Mouse (Mus musculus) intestine, embryonic 14.5 days (tissue): ENCODE measurements around the gene Adam22. TPM values are rescaled to one million over a fixed set of nuclear protein-coding genes. Genes with fewer than 3 reads are reported as not detected.

Source experiments
- ATAC-seq: fragments of 200-750 bp; cut with Nextera tagmentation; replicated peaks from 2 replicates; pipeline ENCODE4 v1.8.0; 2017; ENCODE audit warnings: low read depth, moderate number of reproducible peaks, moderate TSS enrichment, moderate library complexity; ENCODE audit not compliant: low FRiP score, low TSS enrichment
- DNase-seq: peaks from one replicate; pipeline ENCODE4 v3.0.0-alpha.2; 2018; ENCODE audit warnings: low spot score
- H3K27ac ChIP-seq: fragments of 300-500 bp; sonication (generic); 2 replicates; pipeline ENCODE4 v1.5.1; 2014; ENCODE audit warnings: low read depth, mild to moderate bottlenecking, control low read depth
- H3K27me3 ChIP-seq: fragments of 300-500 bp; sonication (generic); replicated peaks from 2 replicates; pipeline ENCODE4 v1.6.1; 2014; ENCODE audit warnings: low read length, control low read depth; ENCODE audit not compliant: control insufficient read depth, insufficient read depth
- H3K36me3 ChIP-seq: fragments of 300-500 bp; sonication (generic); 2 replicates; pipeline ENCODE4 v1.6.1; 2014; ENCODE audit warnings: low read length, control low read depth; ENCODE audit not compliant: control insufficient read depth, insufficient read depth
- H3K4me1 ChIP-seq: fragments of 300-500 bp; sonication (generic); replicated peaks from 2 replicates; pipeline ENCODE4 v1.6.1; 2014; ENCODE audit warnings: low read length, control low read depth, mixed read lengths; ENCODE audit not compliant: control insufficient read depth, insufficient read depth
- H3K4me2 ChIP-seq: fragments of 300-500 bp; sonication (generic); 2 replicates; pipeline ENCODE4 v1.6.1; 2014; ENCODE audit warnings: low read length
- H3K4me3 ChIP-seq: fragments of 300-500 bp; sonication (generic); 2 replicates; pipeline ENCODE4 v1.5.1; 2014; ENCODE audit warnings: low read depth, low read length, control low read depth, mixed read lengths
- H3K9ac ChIP-seq: fragments of 300-500 bp; sonication (generic); 2 replicates; pipeline ENCODE4 v1.6.1; 2014; ENCODE audit warnings: mild to moderate bottlenecking, low read length
- H3K9me3 ChIP-seq: fragments of 300-500 bp; sonication (generic); 2 replicates; pipeline ENCODE4 v1.6.1; 2016; ENCODE audit warnings: low read length, control low read depth; ENCODE audit not compliant: control insufficient read depth
- WGBS: fragments of 180-500 bp; shearing (Covaris S2); extraction: QIAGEN DNeasy Blood & Tissue Kit; methylation state at CpG from one replicate; pipeline ENCODE4 v1.1.7; 2014; 5-methylcytosine and 5-hydroxymethylcytosine counted together
- polyA plus RNA-seq: library from polyadenylated mRNA; unstranded; fragments of >200 nt; fragmentation: Nextera tagmentation; extraction: Ambion mirVana; gene quantifications from 2 replicates; pipeline ENCODE4 v1.2.1, GENCODE M21; 2014

The Adam22 gene
- polyA plus RNA-seq, 1 experiment from 2014 or later = 10.5 TPM

GRCm38 (mm10) chr5:8291496-8291895 is 76.5 kb downstream of the Adam22 start:
- Histone ChIP-seq H3K9ac (no peak overlapping the region), H3K4me2 (no peak overlapping the region), H3K27ac (no peak overlapping the region), H3K4me3 (no peak overlapping the region), H3K27me3 (no peaks in the 10 kb centered on the region), H3K36me3 (no peaks in the 10 kb centered on the region), H3K4me1 (no peaks in the 10 kb centered on the region), H3K9me3 (no peaks in the 10 kb centered on the region)
- ATAC-seq (no peak), DNase-seq (no peak)
- WGBS = 93% methylated on average over 1 of the region's 1 CpGs

GRCm38 (mm10) chr5:8289678-8290614 is 78.0 kb downstream of the Adam22 start:
- Histone ChIP-seq H3K9ac (no peak overlapping the region), H3K9me3 (no peaks in the 10 kb centered on the region), H3K27me3 (no peaks in the 10 kb centered on the region), H3K4me3 (no peak overlapping the region), H3K4me2 (no peak overlapping the region), H3K27ac (no peak overlapping the region), H3K4me1 (no peaks in the 10 kb centered on the region), H3K36me3 (no peaks in the 10 kb centered on the region)
- ATAC-seq = no peak
- no peak for DNase-seq
- WGBS = 72% methylated on average over 6 of the region's 6 CpGs

- H3K4me2 ChIP-seq = no peak overlapping the region
- WGBS = 49% methylated on average over 5 of the region's 5 CpGs
- DNase-seq (no peak), ATAC-seq (no peak)
- H3K9me3 ChIP-seq = no peaks in the 10 kb centered on the region
- no peak overlapping the region for H3K9ac ChIP-seq
- no peaks in the 10 kb centered on the region for H3K27me3 ChIP-seq
- no peaks in the 10 kb centered on the region for H3K36me3 ChIP-seq
- H3K4me3 ChIP-seq = no peak overlapping the region
- H3K4me1 ChIP-seq = no peaks in the 10 kb centered on the region
- no peak overlapping the region for H3K27ac ChIP-seq
Observed at GRCm38 (mm10) chr5:8284123-8284522, 83.8 kb downstream of the Adam22 start.

GRCm38 (mm10) chr5:8276141-8276540 is 91.8 kb downstream of the Adam22 start:
- no peaks in the 10 kb centered on the region for H3K36me3 ChIP-seq

GRCm38 (mm10) chr5:8257366-8257765 is 110.6 kb downstream of the Adam22 start:
- WGBS = 95% methylated on average over 1 of the region's 1 CpGs
- Histone ChIP-seq H3K36me3 (no peaks in the 10 kb centered on the region), H3K4me3 (no peak overlapping the region), H3K4me2 (no peak overlapping the region), H3K27ac (no peak overlapping the region), H3K27me3 (no peaks in the 10 kb centered on the region), H3K9me3 (no peaks in the 10 kb centered on the region), H3K9ac (no peak overlapping the region), H3K4me1 (no peaks in the 10 kb centered on the region)
- no peak for DNase-seq
- no peak for ATAC-seq

More at GRCm38 (mm10) chr5:8276141-8276540, 91.8 kb downstream of the Adam22 start:
- H3K27ac ChIP-seq = no peak overlapping the region
- no peaks in the 10 kb centered on the region for H3K9me3 ChIP-seq
- H3K9ac ChIP-seq = no peak overlapping the region
- ATAC-seq (no peak), DNase-seq (no peak)
- WGBS = 85% methylated on average over 1 of the region's 1 CpGs
- no peaks in the 10 kb centered on the region for H3K27me3 ChIP-seq
- no peak overlapping the region for H3K4me3 ChIP-seq
- H3K4me1 ChIP-seq = no peaks in the 10 kb centered on the region
- H3K4me2 ChIP-seq = no peak overlapping the region

GRCm38 (mm10) chr5:8256487-8256886 is 111.5 kb downstream of the Adam22 start:
- DNase-seq = no peak
- Histone ChIP-seq H3K27me3 (no peaks in the 10 kb centered on the region), H3K4me3 (no peak overlapping the region), H3K4me2 (no peak overlapping the region), H3K9ac (no peak overlapping the region), H3K9me3 (no peaks in the 10 kb centered on the region), H3K27ac (no peak overlapping the region), H3K36me3 (no peaks in the 10 kb centered on the region), H3K4me1 (no peaks in the 10 kb centered on the region)
- WGBS = 93% methylated on average over 4 of the region's 4 CpGs
- ATAC-seq = no peak

- Histone ChIP-seq H3K4me3 (no peak overlapping the region), H3K9me3 (no peaks in the 10 kb centered on the region), H3K4me2 (no peak overlapping the region), H3K27ac (no peak overlapping the region), H3K9ac (no peak overlapping the region), H3K36me3 (no peaks in the 10 kb centered on the region), H3K27me3 (no peaks in the 10 kb centered on the region), H3K4me1 (no peaks in the 10 kb centered on the region)
- DNase-seq = no peak
- WGBS = 94% methylated on average over 7 of the region's 7 CpGs
- ATAC-seq = no peak
Observed at GRCm38 (mm10) chr5:8244696-8245095, 123.3 kb downstream of the Adam22 start.

GRCm38 (mm10) chr5:8243064-8243615 is 124.8 kb downstream of the Adam22 start:
- ATAC-seq = no peak
- H3K9ac ChIP-seq = no peak overlapping the region
- no peak overlapping the region for H3K4me2 ChIP-seq
- no peaks in the 10 kb centered on the region for H3K36me3 ChIP-seq
- no peaks in the 10 kb centered on the region for H3K9me3 ChIP-seq
- no peak for DNase-seq
- no peak overlapping the region for H3K4me3 ChIP-seq
- no peaks in the 10 kb centered on the region for H3K4me1 ChIP-seq
- no peak overlapping the region for H3K27ac ChIP-seq
- WGBS = 61% methylated on average over 4 of the region's 4 CpGs
- no peaks in the 10 kb centered on the region for H3K27me3 ChIP-seq
